Mouse (Mus musculus) C2C12 (cell line): ENCODE data around the gene Gpatch8.

Source experiments
- CEBPB ChIP-seq: IDR thresholded peaks from one replicate; pipeline ENCODE4 v1.6.1; 2011; ENCODE audit warnings: low read depth, mild to moderate bottlenecking, control low read depth, moderate library complexity
- CTCF ChIP-seq: IDR thresholded peaks from one replicate; pipeline ENCODE4 v1.5.1; 2011; ENCODE audit not compliant: control insufficient read depth, insufficient read depth, insufficient read length
- MAX ChIP-seq: IDR thresholded peaks from one replicate; pipeline ENCODE4 v1.6.1; 2011; ENCODE audit warnings: mild to moderate bottlenecking, control low read depth
- MYOG ChIP-seq: IDR thresholded peaks from one replicate; pipeline ENCODE4 v1.6.1; 2011; ENCODE audit not compliant: control insufficient read depth, insufficient read length; ENCODE audit errors: extremely low read depth
- USF1 ChIP-seq: IDR thresholded peaks from one replicate; pipeline ENCODE4 v1.6.1; 2011; ENCODE audit warnings: low read depth, mild to moderate bottlenecking, control low read depth, moderate library complexity

DNA sequence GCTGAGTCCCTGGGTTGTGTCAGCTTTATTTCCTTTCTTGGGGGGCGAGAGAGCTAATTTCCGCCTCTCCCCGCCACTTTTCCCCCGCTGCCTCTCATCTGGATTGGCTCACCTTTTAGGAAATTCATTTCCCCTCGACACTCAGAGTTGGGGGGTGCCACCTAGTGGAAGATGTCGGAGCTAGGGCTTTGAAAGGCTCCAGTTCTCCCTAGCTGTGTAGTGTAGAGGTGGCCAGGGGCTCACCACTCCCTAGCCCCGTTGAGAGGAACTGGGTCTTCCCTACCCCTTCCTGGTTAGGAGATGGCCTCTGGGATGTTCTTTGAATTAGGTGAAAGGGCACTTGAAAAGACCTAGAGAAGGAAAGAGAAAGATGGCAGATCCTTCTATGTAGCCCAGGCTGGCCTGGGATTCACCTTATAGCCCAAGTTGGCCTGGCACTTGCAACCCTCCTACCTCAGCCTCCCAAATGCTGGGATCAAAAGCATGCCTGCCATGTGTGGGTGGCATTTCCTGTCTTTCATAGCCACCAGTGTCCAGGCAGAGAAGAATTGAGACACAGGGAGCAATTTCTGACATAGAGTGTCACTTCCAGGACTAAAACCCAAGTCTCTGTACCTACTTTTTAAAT is 125.1 kb downstream of the Gpatch8 start:
- TF ChIP-seq CTCF (peak; percentile 48), USF1 (no peak), MAX (no peak), CEBPB (no peak), MYOG (no peak)
